Mouse (Mus musculus) liver, embryonic 11.5 days (tissue): Measurements from ENCODE around the gene Eml5. TPM values are rescaled to one million over a fixed set of nuclear protein-coding genes. Genes with fewer than 3 reads are reported as not detected.

ENCODE experiments used
- ATAC-seq: fragments of 200-750 bp; cut with Nextera tagmentation; replicated peaks from 2 replicates; pipeline ENCODE4 v1.8.0; 2017; ENCODE audit warnings: moderate number of reproducible peaks, mild to moderate bottlenecking, moderate TSS enrichment, moderate library complexity; ENCODE audit not compliant: low FRiP score
- DNase-seq: peaks from one replicate; pipeline ENCODE4 v3.0.0-alpha.2; 2017; ENCODE audit warnings: low spot score
- H3K27ac ChIP-seq: fragments of 300-500 bp; sonication (generic); 2 replicates; pipeline ENCODE4 v1.5.1; 2014; ENCODE audit warnings: mild to moderate bottlenecking, low read depth, low read length, control low read depth
- H3K27me3 ChIP-seq: fragments of 300-500 bp; sonication (generic); replicated peaks from 2 replicates; pipeline ENCODE4 v1.6.1; 2014; ENCODE audit warnings: low read length, mixed read lengths; ENCODE audit not compliant: control insufficient read depth, insufficient read depth
- H3K36me3 ChIP-seq: fragments of 300-500 bp; sonication (generic); 2 replicates; pipeline ENCODE4 v1.6.1; 2014; ENCODE audit warnings: mild to moderate bottlenecking, low read length, moderate library complexity, mixed read lengths; ENCODE audit not compliant: control insufficient read depth, insufficient read depth
- H3K4me1 ChIP-seq: fragments of 300-500 bp; sonication (generic); replicated peaks from 2 replicates; pipeline ENCODE4 v1.6.1; 2014; ENCODE audit warnings: low read length, mixed read lengths; ENCODE audit not compliant: control insufficient read depth, insufficient read depth
- H3K4me2 ChIP-seq: fragments of 300-500 bp; sonication (generic); 2 replicates; pipeline ENCODE4 v1.6.1; 2014; ENCODE audit warnings: mild to moderate bottlenecking, control low read depth, moderate library complexity
- H3K4me3 ChIP-seq: fragments of 300-500 bp; sonication (generic); 2 replicates; pipeline ENCODE4 v1.5.1; 2014; ENCODE audit warnings: low read depth, low read length, control low read depth
- H3K9ac ChIP-seq: fragments of 300-500 bp; sonication (generic); 2 replicates; pipeline ENCODE4 v1.6.1; 2014; ENCODE audit warnings: low read depth, low read length, control low read depth
- H3K9me3 ChIP-seq: fragments of 300-500 bp; sonication (generic); 2 replicates; pipeline ENCODE4 v1.6.1; 2016; ENCODE audit warnings: low read length, inconsistent platforms, mixed read lengths; ENCODE audit not compliant: control insufficient read depth
- WGBS: fragments of 180-500 bp; shearing (Covaris S2); extraction: QIAGEN DNeasy Blood & Tissue Kit; methylation state at CpG from one replicate; pipeline ENCODE4 v1.1.7; 2014; 5-methylcytosine and 5-hydroxymethylcytosine counted together
- polyA plus RNA-seq: library from polyadenylated mRNA; unstranded; fragments of >200 nt; fragmentation: Nextera tagmentation; extraction: Ambion mirVana; gene quantifications from 2 replicates; pipeline ENCODE4 v1.2.1, GENCODE M21; 2014

The Eml5 gene
- polyA plus RNA-seq, 1 experiment from 2014 or later: 2.7 TPM

DNA sequence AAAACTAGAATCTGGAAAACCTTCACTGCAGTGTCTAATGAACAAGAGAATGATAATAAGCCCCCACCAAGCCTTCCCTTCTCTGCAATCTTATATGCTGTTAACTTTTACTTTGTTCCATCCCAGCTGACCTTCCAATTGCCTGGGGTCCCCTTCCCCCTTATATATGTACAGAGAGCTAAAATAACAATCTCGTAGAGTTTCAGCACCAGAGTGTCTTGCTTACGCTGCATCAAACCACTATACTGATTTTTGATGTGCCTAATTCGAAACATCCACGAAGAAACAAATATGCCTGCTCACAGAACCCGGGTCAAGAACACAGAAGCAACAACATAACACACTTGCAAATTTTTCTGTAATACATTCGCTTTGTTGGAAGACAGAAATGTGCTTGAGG is 1.6 kb downstream of the Eml5 start:
- DNase-seq: no peak
- Histone ChIP-seq H3K36me3 (no peaks in the 10 kb centered on the region), H3K4me1 (no peaks in the 10 kb centered on the region; the same call in 1 of the 2 replicates), H3K27ac (no peak overlapping the region), H3K4me2 (0 out of 2 replicates have a peak overlapping the region, but pooled peaks have one; percentile 97), H3K9ac (no peak overlapping the region), H3K27me3 (peaks cover 11% of the 10 kb centered on the region), H3K9me3 (no peaks in the 10 kb centered on the region), H3K4me3 (no peak overlapping the region)
- ATAC-seq: no peak
- WGBS: 80% methylated on average over 6 of the region's 6 CpGs

- Histone ChIP-seq H3K4me2 (no peak overlapping the region), H3K36me3 (no peaks in the 10 kb centered on the region), H3K4me1 (no peaks in the 10 kb centered on the region; the same call in 1 of the 2 replicates), H3K27ac (no peak overlapping the region), H3K9ac (no peak overlapping the region), H3K4me3 (no peak overlapping the region), H3K27me3 (peaks cover 11% of the 10 kb centered on the region), H3K9me3 (no peaks in the 10 kb centered on the region)
- DNase-seq: no peak
- WGBS: 60% methylated on average over 1 of the region's 1 CpGs
- ATAC-seq: no peak
Measured at GRCm38 (mm10) chr12:98896761-98897160, 4.5 kb downstream of the Eml5 start.

GRCm38 (mm10) chr12:98884515-98884914 is 16.8 kb downstream of the Eml5 start:
- no peak overlapping the region for H3K27ac ChIP-seq
- ATAC-seq (no peak), DNase-seq (no peak)
- no peak overlapping the region for H3K9ac ChIP-seq
- no peaks in the 10 kb centered on the region for H3K4me1 ChIP-seq
- H3K9me3 ChIP-seq: no peaks in the 10 kb centered on the region
- no peak overlapping the region for H3K4me3 ChIP-seq
- H3K4me2 ChIP-seq: no peak overlapping the region
- no peaks in the 10 kb centered on the region for H3K27me3 ChIP-seq
- no peaks in the 10 kb centered on the region for H3K36me3 ChIP-seq
- 0% methylated on average over 1 of the region's 1 CpGs for WGBS

DNA sequence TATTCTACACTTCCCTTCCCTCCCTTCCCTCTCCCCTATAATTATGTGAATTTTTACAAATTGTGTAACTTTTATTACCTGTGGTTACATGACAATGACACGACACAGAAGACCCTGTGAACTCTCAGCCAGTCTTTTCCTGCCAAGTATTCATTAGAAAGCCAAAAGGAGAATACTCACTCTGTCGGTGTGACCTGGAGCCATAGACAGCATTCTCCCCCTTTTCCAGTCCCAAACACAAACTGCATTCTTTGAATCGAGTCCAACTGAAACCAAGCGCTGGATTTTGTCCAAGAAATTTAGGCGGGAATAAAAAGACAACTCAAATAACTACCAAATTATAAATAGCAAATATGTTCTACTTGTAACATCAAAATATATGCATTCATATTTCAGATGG is 19.5 kb downstream of the Eml5 start:
- H3K9ac ChIP-seq: no peak overlapping the region
- no peak overlapping the region for H3K4me3 ChIP-seq
- ATAC-seq (no peak), DNase-seq (no peak)
- no peaks in the 10 kb centered on the region for H3K36me3 ChIP-seq
- H3K27ac ChIP-seq: no peak overlapping the region
- H3K27me3 ChIP-seq: no peaks in the 10 kb centered on the region
- no peaks in the 10 kb centered on the region for H3K4me1 ChIP-seq
- 82% methylated on average over 5 of the region's 5 CpGs for WGBS
- no peak overlapping the region for H3K4me2 ChIP-seq
- H3K9me3 ChIP-seq: no peaks in the 10 kb centered on the region

DNA sequence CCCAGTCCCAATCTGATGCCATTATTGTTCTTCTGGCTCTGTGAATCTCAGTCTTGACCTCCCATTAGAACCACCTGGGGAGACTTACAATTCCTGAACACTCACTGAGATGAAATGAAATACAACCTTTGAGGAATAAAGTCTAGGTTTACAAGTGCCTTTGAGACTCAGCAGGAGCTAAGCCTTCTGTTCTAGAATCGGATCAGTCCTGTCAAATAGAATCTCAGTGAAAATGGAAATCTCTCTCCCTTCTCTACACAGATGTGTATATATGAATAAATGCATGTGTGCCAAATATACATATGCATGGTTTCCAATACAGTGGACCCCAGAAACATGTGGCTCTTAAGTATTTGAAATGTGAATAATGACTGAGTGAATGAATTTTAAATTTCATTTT is 22.6 kb downstream of the Eml5 start:
- H3K4me3 ChIP-seq: no peak overlapping the region
- WGBS: 81% methylated on average over 1 of the region's 1 CpGs
- no peak for DNase-seq

GRCm38 (mm10) chr12:98875216-98875615 is 26.1 kb downstream of the Eml5 start:
- H3K4me2 ChIP-seq: no peak overlapping the region
- H3K36me3 ChIP-seq: no peaks in the 10 kb centered on the region
- H3K9ac ChIP-seq: no peak overlapping the region
- no peak for ATAC-seq
- H3K27ac ChIP-seq: no peak overlapping the region
- WGBS: 64% methylated on average over 2 of the region's 2 CpGs
- no peaks in the 10 kb centered on the region for H3K27me3 ChIP-seq
- DNase-seq: no peak
- H3K9me3 ChIP-seq: no peaks in the 10 kb centered on the region
- H3K4me3 ChIP-seq: no peak overlapping the region
- H3K4me1 ChIP-seq: no peaks in the 10 kb centered on the region

More for the DNA sequence above, 22.6 kb downstream of the Eml5 start:
- no peak for ATAC-seq
- Histone ChIP-seq H3K27me3 (no peaks in the 10 kb centered on the region), H3K27ac (no peak overlapping the region), H3K9me3 (no peaks in the 10 kb centered on the region), H3K4me1 (no peaks in the 10 kb centered on the region), H3K9ac (no peak overlapping the region), H3K4me2 (no peak overlapping the region), H3K36me3 (no peaks in the 10 kb centered on the region)

- H3K36me3 ChIP-seq: no peaks in the 10 kb centered on the region
- H3K9me3 ChIP-seq: no peaks in the 10 kb centered on the region
- no peak for DNase-seq
- H3K4me1 ChIP-seq: no peaks in the 10 kb centered on the region
- H3K4me2 ChIP-seq: no peak overlapping the region
- 92% methylated on average over 10 of the region's 10 CpGs for WGBS
- no peak overlapping the region for H3K4me3 ChIP-seq
- H3K9ac ChIP-seq: no peak overlapping the region
- no peaks in the 10 kb centered on the region for H3K27me3 ChIP-seq
- no peak overlapping the region for H3K27ac ChIP-seq
- ATAC-seq: no peak
Measured at GRCm38 (mm10) chr12:98872836-98873235, 28.4 kb downstream of the Eml5 start.

DNA sequence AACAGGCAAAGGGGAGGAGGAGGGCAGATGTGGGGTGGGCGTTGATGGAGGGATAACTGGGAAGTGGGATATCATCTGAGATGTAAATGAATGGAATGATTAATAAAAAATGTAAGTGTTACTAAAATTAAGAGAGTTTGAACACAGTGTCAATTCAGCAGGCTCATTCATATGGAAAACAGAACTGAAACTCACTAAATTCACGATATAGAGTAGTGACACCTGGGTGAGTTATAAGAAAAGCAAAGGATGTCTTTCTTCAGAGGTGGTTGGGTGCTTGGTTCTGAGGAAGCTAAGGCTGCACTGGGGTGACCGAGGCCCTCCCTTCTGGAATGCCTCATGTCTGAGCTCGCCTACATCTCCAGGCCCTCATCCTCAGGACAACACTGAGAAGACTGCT is 37.8 kb downstream of the Eml5 start:
- WGBS: 73% methylated on average over 4 of the region's 4 CpGs
- H3K9ac ChIP-seq: no peak overlapping the region
- H3K4me1 ChIP-seq: no peaks in the 10 kb centered on the region
- no peak overlapping the region for H3K27ac ChIP-seq
- H3K36me3 ChIP-seq: no peaks in the 10 kb centered on the region
- H3K4me3 ChIP-seq: no peak overlapping the region
- no peaks in the 10 kb centered on the region for H3K9me3 ChIP-seq
- ATAC-seq (no peak), DNase-seq (no peak)
- H3K4me2 ChIP-seq: no peak overlapping the region
- H3K27me3 ChIP-seq: no peaks in the 10 kb centered on the region

GRCm38 (mm10) chr12:98860316-98860715 is 41.0 kb downstream of the Eml5 start:
- Histone ChIP-seq H3K4me2 (no peak overlapping the region), H3K4me1 (no peaks in the 10 kb centered on the region), H3K4me3 (no peak overlapping the region), H3K36me3 (no peaks in the 10 kb centered on the region), H3K9ac (no peak overlapping the region), H3K9me3 (no peaks in the 10 kb centered on the region), H3K27ac (no peak overlapping the region), H3K27me3 (no peaks in the 10 kb centered on the region)
- 77% methylated on average over 2 of the region's 2 CpGs for WGBS
- no peak for DNase-seq
- ATAC-seq: no peak
